Mouse (Mus musculus): ENCODE results near the gene Fam118a. TPM values are rescaled to one million over a fixed set of nuclear protein-coding genes. Genes with fewer than 3 reads are reported as not detected.

The Fam118a gene
- total and polyA plus RNA-seq, 3 experiments: 11.7 to 12.9 TPM; not detected in 1

DNA sequence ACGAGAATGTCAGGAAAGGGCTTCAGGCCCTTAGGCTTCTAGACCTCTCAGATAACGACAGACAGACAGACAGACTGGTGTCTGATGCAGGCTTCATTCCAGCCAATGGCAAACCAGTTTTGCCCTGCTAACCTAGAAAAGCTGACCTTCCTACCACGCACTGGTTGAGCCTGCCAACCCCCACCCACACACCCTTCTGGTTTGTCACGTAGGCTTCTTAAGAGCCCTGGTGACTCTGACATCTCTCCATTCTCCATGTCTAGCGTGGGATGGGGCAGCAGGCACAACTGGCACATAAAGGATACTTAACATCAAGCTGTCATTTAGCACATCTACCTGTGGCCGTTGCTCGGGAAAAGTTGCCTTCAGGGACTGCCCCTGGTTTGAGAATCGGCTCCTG is 19.1 kb upstream of the Fam118a start:
- TF ChIP-seq RAD21 (IDR thresholded peaks at IDR 0.05; ENCODE audit: low read depth, low read length) (no peak), CHD2 (IDR thresholded peaks at IDR 0.05; ENCODE audit: low read length) (no peak), NRF1 (IDR thresholded peaks at IDR 0.05; ENCODE audit: insufficient read depth, low read depth, low read length, poor library complexity, severe bottlenecking) (no peak), GABPA (IDR thresholded peaks at IDR 0.05; ENCODE audit: low read depth, low read length) (no peak), SMC3 (IDR thresholded peaks at IDR 0.05; ENCODE audit: low read depth, low read length) (no peak), USF1 (IDR thresholded peaks at IDR 0.05; ENCODE audit: low read depth, low read length) (no peak), CHD1 (IDR thresholded peaks at IDR 0.05; ENCODE audit: low read depth, low read length) (no peak), TAL1 (IDR thresholded peaks at IDR 0.05; ENCODE audit: low read length) (no peak), UBTF (IDR thresholded peaks at IDR 0.05; ENCODE audit: borderline replicate concordance, insufficient read depth, low read depth, low read length) (no peak), EP300 (IDR thresholded peaks at IDR 0.05; ENCODE audit: low read depth in 1 of 2, low read length in 2 of 2) (no peak), TCF12 (IDR thresholded peaks at IDR 0.05; ENCODE audit: low read depth, low read length) (no peak), JUND (IDR thresholded peaks at IDR 0.05; ENCODE audit: low read depth, low read length) (no peak), SIN3A (IDR thresholded peaks at IDR 0.05; ENCODE audit: low read length) (no peak), MAZ (IDR thresholded peaks at IDR 0.05; ENCODE audit: low read depth, low read length) (no peak), RCOR1 (IDR thresholded peaks at IDR 0.05; ENCODE audit: low read depth, low read length) (no peak), MEF2A (IDR thresholded peaks at IDR 0.05; ENCODE audit: extremely low read depth, insufficient replicate concordance, low read depth, low read length, poor library complexity, severe bottlenecking) (no peak), ELF1 (IDR thresholded peaks at IDR 0.05; ENCODE audit: low read depth, low read length) (no peak), NELFE (IDR thresholded peaks at IDR 0.05; ENCODE audit: low read depth, low read length) (no peak), GATA1 (IDR thresholded peaks at IDR 0.05; ENCODE audit: low read depth, low read length) (no peak)
- Histone ChIP-seq H3K27me3 (ENCODE audit: control insufficient read depth in 1 of 2, insufficient read depth in 2 of 2, low read length in 2 of 2) (no peaks in the 10 kb centered on the region; a peak in 1 of 4 replicates), H3K79me2 (ENCODE audit: control insufficient read depth, insufficient read depth, low read length, poor library complexity) (no peaks in the 10 kb centered on the region), H3K4me3 (ENCODE audit: control insufficient read depth in 1 of 2, insufficient read depth in 1 of 2, low read depth in 2 of 2, low read length in 2 of 2) (no peak overlapping the region), H3K4me1 (ENCODE audit: control insufficient read depth in 1 of 2, insufficient read depth in 2 of 2, low read length in 2 of 2) (no peaks in the 10 kb centered on the region), H3K9ac (ENCODE audit: control insufficient read depth, low read depth, low read length, poor library complexity, severe bottlenecking) (no peak overlapping the region), H3K27ac (ENCODE audit: control insufficient read depth, low read depth, low read length) (no peak overlapping the region), H3K9me3 (replicated peaks; ENCODE audit: insufficient read depth, low read length) (no peaks in the 10 kb centered on the region), H3K36me3 (ENCODE audit: control insufficient read depth in 1 of 2, insufficient read depth in 2 of 2, low read length in 2 of 2) (no peaks in the 10 kb centered on the region)
- no peak for DNase-seq (ENCODE audit: low read depth, low spot score)

DNA sequence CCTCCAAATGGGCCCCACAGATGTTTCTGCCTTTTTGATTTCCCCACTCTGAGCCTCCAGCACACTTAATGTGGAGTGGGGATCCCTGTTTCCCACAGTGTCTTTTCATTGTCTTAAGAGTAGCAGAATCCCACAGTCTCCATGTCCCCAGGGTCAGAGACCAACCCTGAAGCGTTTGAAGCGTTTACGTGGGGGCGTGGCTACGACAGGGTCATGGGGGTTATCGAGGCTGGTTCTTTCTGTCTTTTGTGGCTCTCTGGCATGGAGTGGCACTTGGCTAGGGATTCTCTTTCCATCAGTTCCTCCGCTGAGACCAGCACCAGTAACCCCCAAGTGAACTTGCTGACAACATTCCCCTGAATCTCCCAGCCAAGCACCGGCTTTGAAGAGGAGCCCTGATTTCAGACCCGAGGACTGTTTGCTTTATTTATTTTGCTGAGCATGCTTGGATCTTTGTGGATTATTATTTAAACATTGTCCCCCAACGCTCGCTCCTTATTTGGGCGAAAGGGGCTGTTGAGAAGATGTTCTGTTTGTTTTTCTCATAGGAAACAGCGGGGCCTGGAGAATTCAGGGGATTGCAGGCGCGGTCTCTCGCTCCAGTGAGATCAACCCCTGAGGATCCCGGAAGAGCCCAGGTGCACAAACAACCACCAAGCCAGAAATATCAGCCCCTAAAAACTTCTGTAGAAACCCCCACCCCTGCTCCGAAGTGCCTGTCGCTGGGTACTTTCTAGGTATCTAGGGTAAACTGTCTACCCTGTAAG is 16.7 kb upstream of the Fam118a start:
- no peak overlapping the region for H3K4me3 ChIP-seq (ENCODE audit: control insufficient read depth in 1 of 2, insufficient read depth in 1 of 2, low read depth in 2 of 2, low read length in 2 of 2)
- H3K27me3 ChIP-seq (ENCODE audit: control insufficient read depth in 1 of 2, insufficient read depth in 2 of 2, low read length in 2 of 2): no peaks in the 10 kb centered on the region; a peak in 1 of 4 replicates
- no peaks in the 10 kb centered on the region for H3K36me3 ChIP-seq (ENCODE audit: control insufficient read depth in 1 of 2, insufficient read depth in 2 of 2, low read length in 2 of 2)
- DNase-seq (ENCODE audit: low read depth, low spot score): no peak
- H3K27ac ChIP-seq (ENCODE audit: control insufficient read depth, low read depth, low read length): no peak overlapping the region
- TF ChIP-seq TBP (IDR thresholded peaks at IDR 0.05; ENCODE audit: low read depth, low read length) (no peak), NELFE (IDR thresholded peaks at IDR 0.05; ENCODE audit: low read depth, low read length) (no peak), ZNF384 (IDR thresholded peaks at IDR 0.05; ENCODE audit: low read depth, low read length) (no peak), ZMIZ1 (IDR thresholded peaks at IDR 0.05; ENCODE audit: low read depth, low read length) (no peak), TAL1 (IDR thresholded peaks at IDR 0.05; ENCODE audit: low read length) (no peak), BHLHE40 (IDR thresholded peaks at IDR 0.05; ENCODE audit: borderline replicate concordance, low read depth, low read length) (no peak), POLR2A (IDR thresholded peaks at IDR 0.05; ENCODE audit: control insufficient read depth in 1 of 2, insufficient read depth in 1 of 2, low read depth in 1 of 2, low read length in 2 of 2, poor library complexity in 1 of 2) (no peak)
- H3K79me2 ChIP-seq (ENCODE audit: control insufficient read depth, insufficient read depth, low read length, poor library complexity): no peaks in the 10 kb centered on the region
- H3K9me3 ChIP-seq (replicated peaks; ENCODE audit: insufficient read depth, low read length): no peaks in the 10 kb centered on the region
- no peak overlapping the region for H3K9ac ChIP-seq (ENCODE audit: control insufficient read depth, low read depth, low read length, poor library complexity, severe bottlenecking)
- no peaks in the 10 kb centered on the region for H3K4me1 ChIP-seq (ENCODE audit: control insufficient read depth in 1 of 2, insufficient read depth in 2 of 2, low read length in 2 of 2)

All from MEL (cell line).